Mouse (Mus musculus): ENCODE data around the gene Ppa2.

- TF ChIP-seq CTCF (IDR thresholded peaks at IDR 0.05; ENCODE audit: borderline replicate concordance, insufficient read depth, low read length) (no peak), POLR2A (IDR thresholded peaks at IDR 0.05; ENCODE audit: low read depth, low read length) (no peak)
Measured at GRCm38 (mm10) chr3:133341106-133341505, 31.2 kb downstream of the Ppa2 start.
